Mouse (Mus musculus) intestine, postnatal 0 days (tissue): Measurements from ENCODE around the gene Tex14. TPM values are rescaled to one million over a fixed set of nuclear protein-coding genes. Genes with fewer than 3 reads are reported as not detected.

Experiments
- ATAC-seq: fragments of 200-750 bp; cut with Nextera tagmentation; 2 replicates; pipeline ENCODE4 v1.8.0; 2017; ENCODE audit warnings: mild to moderate bottlenecking, moderate TSS enrichment, moderate library complexity
- H3K27ac ChIP-seq: fragments of 300-500 bp; sonication (generic); 2 replicates; pipeline ENCODE4 v1.5.1; 2014; ENCODE audit warnings: mild to moderate bottlenecking, low read depth, low read length, moderate library complexity
- H3K27me3 ChIP-seq: fragments of 300-500 bp; sonication (generic); replicated peaks from 2 replicates; pipeline ENCODE4 v1.6.1; 2014; ENCODE audit warnings: low read length, mixed read lengths; ENCODE audit not compliant: control insufficient read depth, insufficient read depth
- H3K36me3 ChIP-seq: fragments of 300-500 bp; sonication (generic); 2 replicates; pipeline ENCODE4 v1.6.1; 2014; ENCODE audit warnings: mild to moderate bottlenecking, moderate library complexity; ENCODE audit not compliant: control insufficient read depth, insufficient read depth
- H3K4me1 ChIP-seq: fragments of 300-500 bp; sonication (generic); replicated peaks from 2 replicates; pipeline ENCODE4 v1.6.1; 2014; ENCODE audit warnings: antibody characterized with exemption, low read length, mixed read lengths; ENCODE audit not compliant: control insufficient read depth, insufficient read depth
- H3K4me2 ChIP-seq: fragments of 300-500 bp; sonication (generic); replicated peaks from 2 replicates; pipeline ENCODE4 v1.6.1; 2014; ENCODE audit warnings: low read depth, mild to moderate bottlenecking, moderate library complexity
- H3K4me3 ChIP-seq: fragments of 300-500 bp; sonication (generic); 2 replicates; pipeline ENCODE4 v1.5.1; 2014; ENCODE audit warnings: low read depth, low read length
- H3K9ac ChIP-seq: fragments of 300-500 bp; sonication (generic); 2 replicates; pipeline ENCODE4 v1.6.1; 2014; ENCODE audit warnings: mild to moderate bottlenecking, low read depth, low read length
- H3K9me3 ChIP-seq: fragments of 300-500 bp; sonication (generic); 2 replicates; pipeline ENCODE4 v1.6.1; 2016; ENCODE audit warnings: mixed run types; ENCODE audit not compliant: control insufficient read depth
- CTCF ChIP-seq: sonication (generic); IDR thresholded peaks from 2 replicates; pipeline ENCODE4 v1.5.1; 2016; ENCODE audit warnings: low read depth, mild to moderate bottlenecking, control low read depth, antibody characterized with exemption, moderate library complexity
- WGBS: fragments of 180-500 bp; shearing (Covaris S2); extraction: QIAGEN DNeasy Blood & Tissue Kit; methylation state at CpG from one replicate; pipeline ENCODE4 v1.1.7; 2014; 5-methylcytosine and 5-hydroxymethylcytosine counted together
- polyA plus RNA-seq: library from polyadenylated mRNA; unstranded; fragments of >200 nt; fragmentation: Nextera tagmentation; extraction: Ambion mirVana; gene quantifications from 2 replicates; pipeline ENCODE4 v1.2.1, GENCODE M21; 2015

Tex14 gene
- polyA plus RNA-seq, 1 experiment from 2014 or later: 1.8 TPM

GRCm38 (mm10) chr11:87570743-87571142 is 165.9 kb downstream of the Tex14 start:
- TF ChIP-seq CTCF: no peak

GRCm38 (mm10) chr11:87571361-87571950 is 166.6 kb downstream of the Tex14 start:
- Histone ChIP-seq H3K4me3 (no peak overlapping the region), H3K9ac (no peak overlapping the region), H3K27ac (no peak overlapping the region; the same call in 1 of the 2 replicates), H3K4me1 (no peaks in the 10 kb centered on the region), H3K36me3 (no peaks in the 10 kb centered on the region), H3K27me3 (no peaks in the 10 kb centered on the region), H3K4me2 (no peak overlapping the region), H3K9me3 (no peaks in the 10 kb centered on the region)
- no peak for ATAC-seq
- WGBS: 90% methylated on average over 1 of the region's 1 CpGs
- no peak for TF ChIP-seq CTCF

More at GRCm38 (mm10) chr11:87570743-87571142, 165.9 kb downstream of the Tex14 start:
- H3K9me3 ChIP-seq: no peaks in the 10 kb centered on the region
- 69% methylated on average over 5 of the region's 5 CpGs for WGBS
- no peaks in the 10 kb centered on the region for H3K27me3 ChIP-seq
- ATAC-seq: no peak
- no peak overlapping the region; the same call in 1 of the 2 replicates for H3K27ac ChIP-seq
- H3K4me3 ChIP-seq: no peak overlapping the region
- H3K36me3 ChIP-seq: no peaks in the 10 kb centered on the region
- no peak overlapping the region for H3K4me2 ChIP-seq
- H3K9ac ChIP-seq: no peak overlapping the region
- no peaks in the 10 kb centered on the region for H3K4me1 ChIP-seq

GRCm38 (mm10) chr11:87573751-87574150 is 168.9 kb downstream of the Tex14 start:
- Histone ChIP-seq H3K9ac (no peak overlapping the region), H3K4me3 (no peak overlapping the region), H3K4me2 (no peak overlapping the region), H3K4me1 (no peaks in the 10 kb centered on the region; the same call in 1 of the 2 replicates), H3K27ac (no peak overlapping the region), H3K36me3 (no peaks in the 10 kb centered on the region), H3K27me3 (no peaks in the 10 kb centered on the region), H3K9me3 (no peaks in the 10 kb centered on the region)
- no peak for TF ChIP-seq CTCF
- 68% methylated on average over 7 of the region's 7 CpGs for WGBS
- ATAC-seq: no peak

GRCm38 (mm10) chr11:87574520-87575180 is 169.8 kb downstream of the Tex14 start:
- no peak overlapping the region for H3K27ac ChIP-seq
- no peak for ATAC-seq
- H3K9ac ChIP-seq: no peak overlapping the region
- no peak for TF ChIP-seq CTCF
- no peak overlapping the region for H3K4me2 ChIP-seq
- no peak overlapping the region for H3K4me3 ChIP-seq
- no peaks in the 10 kb centered on the region; the same call in 1 of the 2 replicates for H3K4me1 ChIP-seq
- H3K27me3 ChIP-seq: no peaks in the 10 kb centered on the region
- H3K36me3 ChIP-seq: no peaks in the 10 kb centered on the region
- WGBS: 61% methylated on average over 21 of the region's 21 CpGs
- H3K9me3 ChIP-seq: no peaks in the 10 kb centered on the region

- no peak for ATAC-seq
- Histone ChIP-seq H3K27ac (no peak overlapping the region; the same call in 1 of the 2 replicates), H3K9ac (0 out of 2 replicates have a peak overlapping the region, but pooled peaks have one; percentile 46), H3K4me1 (no peaks in the 10 kb centered on the region; the same call in 1 of the 2 replicates), H3K4me3 (peak overlapping the region; percentile 47), H3K9me3 (no peaks in the 10 kb centered on the region), H3K36me3 (no peaks in the 10 kb centered on the region), H3K4me2 (peak overlapping the region; percentile 84), H3K27me3 (no peaks in the 10 kb centered on the region)
- TF ChIP-seq CTCF: no peak
- WGBS: 33% methylated on average over 6 of the region's 6 CpGs
Observed at GRCm38 (mm10) chr11:87577601-87578248, 172.9 kb downstream of the Tex14 start.
